ENCODE assay signal across 7 mouse cellular contexts in genomic region chr3:138489327-138490033, GRCm38 (mm10). TPM values are rescaled to one million over a fixed set of nuclear protein-coding genes. Genes with fewer than 3 reads are reported as not detected.
DNase-seq lines count a peak whose midpoint lies in the region; ATAC-seq lines count a peak whose summit lies in the region.

TSS of gene Metap1 (minus strand) at chr3:138489515.

- ATAC-seq in granulocyte monocyte progenitor cell, adult 5-6 weeks (replicated peaks; ENCODE audit: poor library complexity, severe bottlenecking), result peak; percentile 87
- ATAC-seq in midbrain, embryonic 13.5 days, result peak; percentile 99

- H3K9me3 ChIP-seq in embryonic facial prominence, embryonic 10.5 days, result 0 out of 2 replicates have a peak, but pooled peaks cover 4% of the 10 kb centered on the region
- no peaks in the 10 kb centered on the region for H3K9me3 ChIP-seq in limb, embryonic 10.5 days (replicated peaks)
- no peaks in the 10 kb centered on the region for H3K9me3 ChIP-seq in midbrain, embryonic 13.5 days

- under 1% methylated on average over 63 of the region's 65 CpGs for WGBS in embryonic facial prominence, embryonic 10.5 days
- whole genome bisulfite sequencing in limb, embryonic 10.5 days, result under 1% methylated on average over 27 of the region's 65 CpGs
- under 1% methylated on average over 63 of the region's 65 CpGs for WGBS in midbrain, embryonic 13.5 days

- DNase-seq in adrenal gland, postnatal 10 days, result peak; percentile 100
- DNase-seq in embryonic facial prominence, embryonic 10.5 days (ENCODE audit: low spot score), result peak; percentile 99
- peak; percentile 92 for DNase-seq in kidney, adult 11 months
- peak; percentile 100 for DNase-seq in limb, embryonic 10.5 days (ENCODE audit: low spot score)
- peak; percentile 97 for DNase-seq in spleen, adult 12 weeks (ENCODE audit: low spot score)

- peaks cover 11% of the 10 kb centered on the region for H3K4me1 ChIP-seq in embryonic facial prominence, embryonic 10.5 days
- H3K4me1 ChIP-seq in limb, embryonic 10.5 days, result peaks cover 9% of the 10 kb centered on the region
- H3K4me1 ChIP-seq in midbrain, embryonic 13.5 days (replicated peaks), result peaks cover 15% of the 10 kb centered on the region

- H3K27me3 ChIP-seq in embryonic facial prominence, embryonic 10.5 days (replicated peaks; ENCODE audit: low read depth, poor library complexity, severe bottlenecking), result no peaks in the 10 kb centered on the region
- H3K27me3 ChIP-seq in limb, embryonic 10.5 days (ENCODE audit: low read depth, poor library complexity, severe bottlenecking), result no peaks in the 10 kb centered on the region
- no peaks in the 10 kb centered on the region for H3K27me3 ChIP-seq in midbrain, embryonic 13.5 days

- H3K36me3 ChIP-seq in embryonic facial prominence, embryonic 10.5 days (replicated peaks), result peaks cover 29% of the 10 kb centered on the region
- peaks cover 28% of the 10 kb centered on the region for H3K36me3 ChIP-seq in limb, embryonic 10.5 days
- H3K36me3 ChIP-seq in midbrain, embryonic 13.5 days, result peaks cover 13% of the 10 kb centered on the region

- H3K9ac ChIP-seq in midbrain, embryonic 13.5 days (replicated peaks), result peak within 1 kb of the TSS; percentile 88

- H3K4me3 ChIP-seq in embryonic facial prominence, embryonic 10.5 days, result peak within 1 kb of the TSS; percentile 94
- H3K4me3 ChIP-seq in limb, embryonic 10.5 days, result peak within 1 kb of the TSS; percentile 92
- peak within 1 kb of the TSS; percentile 88 for H3K4me3 ChIP-seq in midbrain, embryonic 13.5 days (replicated peaks)

- peak within 1 kb of the TSS; percentile 92 for H3K27ac ChIP-seq in embryonic facial prominence, embryonic 10.5 days (replicated peaks)
- H3K27ac ChIP-seq in limb, embryonic 10.5 days, result peak within 1 kb of the TSS; percentile 94
- H3K27ac ChIP-seq in midbrain, embryonic 13.5 days, result peak within 1 kb of the TSS; percentile 83

- H3K4me2 ChIP-seq in midbrain, embryonic 13.5 days (replicated peaks), result peak within 1 kb of the TSS; percentile 61

RNA-seq across cellular contexts. Expression of gene Metap1, which starts in this region (rescaled TPM):
- 10 to 100 TPM; 47.0 to 50.4 TPM for total RNA-seq in adrenal gland, postnatal 10 days (2021)
- polyA plus RNA-seq in embryonic facial prominence, embryonic 10.5 days (2016; fragmentation: Nextera tagmentation; extraction: Ambion mirVana), result 46.2 and 48.8 TPM in 2 replicates
- 38.7 and 45.3 TPM in 2 replicates for total RNA-seq in granulocyte monocyte progenitor cell, adult 5-6 weeks (2014; fragmentation: Nextera tagmentation)
- 45.5 and 54.0 TPM in 2 replicates for total RNA-seq in granulocyte monocyte progenitor cell, adult 5-6 weeks (2017)
- 49.7 and 51.1 TPM in 2 replicates for polyA plus RNA-seq in limb, embryonic 10.5 days (2016; fragmentation: Nextera tagmentation; extraction: Ambion mirVana)
- 43.4 and 46.6 TPM in 2 replicates for polyA plus RNA-seq in midbrain, embryonic 13.5 days (2015; fragmentation: Nextera tagmentation; extraction: Ambion mirVana)

Comparison
In these comparisons a context has a peak if more than half of its experiments do, and no peak if none do; other contexts are left out.
1. Peak in every context shown above with its lines: DNase-seq, ATAC-seq, H3K4me3 ChIP-seq and H3K27ac ChIP-seq.